Mouse (Mus musculus): ENCODE measurements around the gene Ap2s1.

Ap2s1 gene

DNA sequence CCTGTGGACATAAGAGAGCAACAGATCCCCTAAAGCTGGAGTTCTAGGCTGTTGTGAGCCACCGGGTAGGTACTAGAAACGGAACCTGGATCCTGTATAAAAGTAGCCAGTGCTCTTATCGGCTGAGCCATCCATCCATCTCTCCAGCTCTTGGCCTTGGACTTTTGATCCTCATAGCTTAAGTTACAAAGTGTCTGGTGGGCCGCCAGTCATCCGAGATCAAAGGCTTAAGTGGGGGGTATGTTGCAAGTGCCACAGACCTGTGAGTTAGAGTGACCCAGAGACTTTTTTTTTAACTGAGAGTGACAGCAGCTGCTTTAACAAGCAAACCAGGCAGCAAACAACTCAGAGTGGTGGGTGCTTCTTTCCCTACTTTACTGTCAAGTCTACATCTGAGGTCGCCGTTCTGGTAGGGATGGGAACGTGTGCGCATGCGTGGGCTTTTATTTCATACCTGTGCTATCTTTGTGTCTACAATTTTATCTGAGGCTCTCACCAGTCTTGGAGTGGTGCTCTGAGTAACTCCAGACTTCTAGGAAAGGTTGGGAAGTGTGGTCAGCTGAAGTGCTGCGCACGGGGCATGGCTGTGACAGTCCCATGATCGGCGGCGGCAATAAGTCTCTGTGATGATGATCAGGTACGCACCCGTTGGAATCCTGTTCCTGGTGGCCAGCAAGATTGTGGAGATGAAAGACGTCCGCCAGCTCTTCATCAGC lies 55.0 kb downstream of the Ap2s1 start:
- no peak for DNase-seq (ENCODE audit: inconsistent ontology term)

DNA sequence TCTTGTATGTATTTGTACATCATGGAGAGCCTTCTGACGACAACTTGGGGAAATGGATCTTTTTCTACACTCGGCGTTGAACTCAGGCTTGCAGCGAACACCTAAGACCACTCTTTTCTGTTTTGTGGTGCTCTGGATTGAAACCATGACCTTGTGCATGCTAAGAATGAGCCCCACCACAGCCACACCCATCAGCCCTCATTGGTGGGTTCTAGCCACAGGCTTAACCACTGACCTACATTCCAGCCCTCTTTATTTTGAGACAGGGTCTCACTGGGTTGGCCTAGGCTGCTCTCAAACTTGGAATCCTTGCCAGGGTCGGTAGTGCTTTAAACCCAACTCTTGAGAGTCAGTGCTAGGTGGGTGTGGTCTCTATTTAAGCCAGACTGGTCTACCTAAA lies 56.7 kb downstream of the Ap2s1 start:
- DNase-seq (ENCODE audit: inconsistent ontology term), result no peak

All from Muller cell, postnatal 12 days (primary cell).